Mouse (Mus musculus) E14TG2a.4 (cell line): Measurements from ENCODE around the gene Srpx.

ENCODE experiments used
- H3K27me3 ChIP-seq: 2 replicates; pipeline ENCODE4 v1.6.1; 2014; ENCODE audit warnings: low read length, control low read depth; ENCODE audit not compliant: insufficient read depth
- H3K36me3 ChIP-seq: 2 replicates; pipeline ENCODE4 v1.6.1; 2014; ENCODE audit warnings: low read length, control low read depth; ENCODE audit not compliant: insufficient read depth
- H3K4me1 ChIP-seq: replicated peaks from 2 replicates; pipeline ENCODE4 v1.6.1; 2014; ENCODE audit warnings: low read depth, low read length, control low read depth
- H3K4me3 ChIP-seq: replicated peaks from 2 replicates; pipeline ENCODE4 v1.5.1; 2014; ENCODE audit warnings: mild to moderate bottlenecking, low read length
- H3K9me3 ChIP-seq: 2 replicates; pipeline ENCODE4 v1.6.1; 2014; ENCODE audit warnings: low read length, control low read depth
- CTCF ChIP-seq: conservative IDR thresholded peaks from 2 replicates; pipeline ENCODE4 v1.5.1; 2014; ENCODE audit warnings: low read length
- NANOG ChIP-seq: IDR thresholded peaks from 2 replicates; pipeline ENCODE4 v1.6.1; 2014; ENCODE audit warnings: borderline replicate concordance, low read length, mixed read lengths
- POU5F1 ChIP-seq: IDR thresholded peaks from 2 replicates; pipeline ENCODE4 v1.6.1; 2014; ENCODE audit warnings: low read length, borderline replicate concordance

The Srpx gene

GRCm38 (mm10) chrX:10007675-10008270 lies 109.7 kb downstream of the Srpx start:
- no peak for TF ChIP-seq POU5F1
- no peak for TF ChIP-seq CTCF
- TF ChIP-seq NANOG, result no peak
- Histone ChIP-seq H3K27me3 (no peaks in the 10 kb centered on the region), H3K36me3 (no peaks in the 10 kb centered on the region), H3K9me3 (no peaks in the 10 kb centered on the region), H3K4me3 (no peak overlapping the region), H3K4me1 (no peaks in the 10 kb centered on the region)

- Histone ChIP-seq H3K36me3 (no peaks in the 10 kb centered on the region), H3K4me3 (no peak overlapping the region), H3K4me1 (no peaks in the 10 kb centered on the region), H3K27me3 (no peaks in the 10 kb centered on the region), H3K9me3 (no peaks in the 10 kb centered on the region)
- no peak for TF ChIP-seq CTCF
- no peak for TF ChIP-seq POU5F1
- no peak for TF ChIP-seq NANOG
Observed at GRCm38 (mm10) chrX:10005946-10006345, 111.6 kb downstream of the Srpx start.

- no peaks in the 10 kb centered on the region for H3K4me1 ChIP-seq
- no peak for TF ChIP-seq POU5F1
- no peak for TF ChIP-seq NANOG
- no peaks in the 10 kb centered on the region for H3K9me3 ChIP-seq
- H3K4me3 ChIP-seq, result no peak overlapping the region
- H3K27me3 ChIP-seq, result no peaks in the 10 kb centered on the region
- H3K36me3 ChIP-seq, result no peaks in the 10 kb centered on the region
Observed at GRCm38 (mm10) chrX:10000718-10001117, 116.8 kb downstream of the Srpx start.
